Mouse (Mus musculus): ENCODE measurements around the gene Bnip2.

DNA sequence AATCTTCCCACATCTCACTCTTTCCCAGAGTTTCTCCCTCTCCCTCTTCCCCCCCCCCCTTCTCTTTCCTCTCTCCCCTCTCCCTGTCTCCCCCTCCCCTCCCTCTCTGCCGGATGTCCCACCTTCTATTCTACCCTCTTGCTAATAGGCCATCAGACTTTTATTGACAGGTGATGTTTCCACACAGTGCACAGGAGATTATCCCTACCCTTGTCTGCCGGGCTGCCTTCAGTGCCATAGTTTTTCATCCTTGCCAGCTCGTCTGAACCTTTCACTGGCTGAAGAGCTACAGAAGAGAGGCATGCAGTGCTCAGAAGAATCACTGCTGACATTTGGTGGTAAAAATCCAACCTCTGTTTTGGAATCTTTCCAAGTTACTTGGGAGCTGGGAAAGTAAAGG, 64.1 kb downstream of the Bnip2 start:
- no peak for TF ChIP-seq POLR2A (IDR thresholded peaks at IDR 0.05; ENCODE audit: borderline replicate concordance, extremely low read depth, low read depth, low read length)
- TF ChIP-seq CTCF (IDR thresholded peaks at IDR 0.05; ENCODE audit: insufficient read depth, low read length), result no peak

Measured in lung, adult 2 months (tissue).